Mouse (Mus musculus) lung, postnatal 25 days (tissue): ENCODE results near the gene Sbno1.
"Not testable (repeated sequence)": the region's sequence is repeated elsewhere in the genome, so short reads cannot be mapped to it uniquely, and the experiment has no call there.

Source experiments
- DNase-seq: peaks from one replicate; pipeline ENCODE4 v3.0.0; 2022; ENCODE audit warnings: low spot score

The Sbno1 gene

DNA sequence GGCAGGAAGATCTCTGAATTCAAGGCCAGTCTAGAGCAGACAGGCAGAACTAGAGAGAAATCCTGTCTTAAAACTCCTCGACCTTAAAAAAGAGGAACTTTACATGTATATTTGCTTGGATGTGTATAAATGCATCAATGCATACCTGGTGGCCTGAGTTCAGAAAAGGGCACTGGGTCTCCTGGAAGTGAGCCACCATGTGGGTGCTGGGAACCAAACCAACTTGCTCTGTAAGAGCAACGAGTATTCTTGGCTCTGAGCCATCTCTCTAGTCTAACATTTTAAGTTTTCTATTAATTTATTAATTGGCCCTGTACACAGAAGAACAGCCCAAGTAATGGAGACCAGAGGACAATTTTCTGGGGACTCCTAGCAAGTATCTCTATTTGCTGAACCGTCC, 59.1 kb downstream of the Sbno1 start:
- DNase-seq: no peak

DNA sequence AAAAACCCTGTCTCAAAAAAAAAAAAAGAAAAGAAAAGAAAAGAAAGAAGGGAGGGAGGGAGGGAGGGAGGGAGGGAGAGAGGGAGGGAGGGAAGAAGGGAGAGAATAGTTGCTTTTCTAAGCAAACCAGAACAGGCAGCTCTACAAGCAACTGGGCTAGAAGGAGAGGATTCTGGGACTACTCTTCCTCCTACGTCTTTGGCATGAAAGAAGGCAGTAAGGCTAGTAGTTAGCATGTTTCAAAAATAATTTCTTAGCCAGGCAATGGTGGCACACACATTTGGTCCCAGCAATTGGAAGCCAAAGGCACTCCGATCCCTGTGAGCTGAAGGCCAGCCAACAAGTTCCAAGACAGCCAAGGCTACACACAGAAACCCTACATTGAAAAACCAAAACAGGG, 60.0 kb downstream of the Sbno1 start:
- DNase-seq: no peak

GRCm38 (mm10) chr5:124364173-124364918, 61.5 kb downstream of the Sbno1 start:
- DNase-seq: no peak

- DNase-seq: not testable (repeated sequence)
Observed at GRCm38 (mm10) chr5:124362982-124363381, 62.8 kb downstream of the Sbno1 start, which contains the start of gene Cdk2ap1. Gene Cdk2ap1 (minus strand): TSS chr5:124363082.

GRCm38 (mm10) chr5:124359641-124360040, 66.2 kb downstream of the Sbno1 start:
- DNase-seq: no peak

DNA sequence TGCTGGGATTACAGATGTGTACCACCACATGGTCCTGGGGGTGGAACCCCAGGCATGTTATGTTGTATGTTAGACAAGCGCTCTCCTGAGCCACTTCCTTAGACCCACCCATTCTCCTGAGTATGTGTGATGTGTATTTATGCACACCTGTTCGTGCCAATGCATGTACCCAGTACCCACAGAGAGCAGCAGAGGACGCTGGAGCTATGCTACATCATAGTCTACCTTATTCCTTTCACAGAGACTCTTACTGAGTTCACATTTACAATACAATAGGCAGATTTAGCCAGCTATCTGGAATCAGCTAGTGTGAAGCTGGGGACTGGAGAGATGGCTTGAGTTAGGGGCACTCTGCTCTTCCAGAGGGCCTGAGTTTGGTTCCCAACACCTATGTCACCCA, 69.1 kb downstream of the Sbno1 start:
- DNase-seq: no peak

- no peak for DNase-seq
Observed at GRCm38 (mm10) chr5:124355425-124355959, 70.3 kb downstream of the Sbno1 start.

- peak; percentile 26 for DNase-seq
Observed at GRCm38 (mm10) chr5:124354574-124355424, 71.0 kb downstream of the Sbno1 start.

DNA sequence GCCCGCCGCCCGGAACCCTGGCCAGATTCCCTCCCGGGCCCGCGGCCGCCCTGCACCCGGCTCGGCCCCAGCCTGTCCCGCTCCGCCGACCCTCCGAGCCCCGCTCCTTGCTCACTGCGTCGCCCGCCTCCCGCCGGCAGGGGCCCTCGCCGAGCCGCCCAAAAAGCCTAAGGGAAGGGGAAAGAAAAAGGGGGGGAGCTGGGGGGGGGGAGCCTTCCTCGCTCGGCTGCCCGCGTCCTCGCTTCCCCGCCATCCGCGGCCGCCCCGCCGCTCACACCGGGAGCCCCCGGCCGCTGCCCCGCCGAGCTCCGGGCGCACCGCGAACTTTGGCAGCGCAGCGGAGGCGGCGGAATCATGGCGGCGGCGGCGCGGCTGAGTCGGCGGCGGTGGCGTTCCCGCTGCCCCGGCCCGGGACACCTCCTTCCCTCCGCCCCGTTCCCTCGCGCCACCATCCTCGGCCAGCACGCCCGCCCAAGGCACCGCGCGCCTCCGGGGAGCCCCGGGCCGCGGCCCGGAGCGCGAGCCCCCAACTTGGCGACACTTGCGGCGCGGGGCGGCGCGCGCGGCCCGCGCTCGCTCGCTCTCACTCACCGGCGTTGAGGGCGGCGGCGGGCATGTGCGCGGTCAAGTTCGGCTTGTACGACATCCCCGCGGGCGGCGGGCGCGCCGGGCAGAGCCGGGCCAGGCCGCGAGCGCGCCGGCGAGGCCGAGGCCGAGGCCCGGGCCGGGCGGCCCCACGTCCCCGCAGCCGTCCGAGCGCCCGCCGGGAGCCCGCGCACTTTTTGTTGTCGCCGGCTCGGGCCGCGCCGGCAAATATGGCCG, 71.9 kb downstream of the Sbno1 start:
- peak; percentile 60 for DNase-seq

GRCm38 (mm10) chr5:124353011-124353725, 72.6 kb downstream of the Sbno1 start:
- no peak for DNase-seq

DNA sequence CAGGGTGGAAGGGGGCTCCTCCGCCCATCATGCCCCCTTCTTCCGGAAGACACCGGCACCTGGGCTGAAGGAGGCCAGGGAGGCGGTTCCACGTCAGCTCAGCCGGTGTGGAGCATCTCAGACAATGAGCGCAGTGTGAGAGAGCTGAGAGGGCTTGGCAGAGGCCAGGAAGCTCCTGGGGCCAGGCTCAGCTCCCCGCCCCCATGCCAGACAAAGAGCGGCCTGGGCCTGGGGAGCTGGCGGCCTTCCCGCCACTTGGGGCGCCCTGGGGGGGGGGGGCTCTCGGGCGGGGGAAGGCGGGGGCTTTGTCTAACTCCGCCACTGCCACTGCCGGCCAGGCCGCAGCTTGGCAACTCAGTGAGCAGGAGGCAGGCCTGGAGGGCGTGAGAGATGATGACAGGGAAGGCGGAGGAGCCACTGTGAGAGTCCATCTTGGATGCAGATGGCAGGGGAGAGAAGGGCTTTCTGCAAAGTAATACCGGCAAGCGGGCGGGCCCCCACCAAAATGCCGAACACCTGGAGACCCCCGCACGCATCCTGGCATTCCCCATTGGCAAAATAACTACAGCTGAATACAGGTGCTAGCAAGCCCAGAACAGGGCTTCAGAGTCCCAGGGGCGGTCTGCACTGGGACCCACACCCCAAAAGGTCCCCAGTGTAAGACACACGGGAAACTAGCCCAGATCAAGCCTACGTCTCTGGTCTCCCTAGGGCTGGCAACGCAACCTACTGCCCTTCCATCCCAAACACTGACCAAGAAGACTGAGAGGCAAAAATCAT, 73.5 kb downstream of the Sbno1 start:
- DNase-seq: peak; percentile 80

- DNase-seq: no peak
Observed at GRCm38 (mm10) chr5:124351604-124352003, 74.2 kb downstream of the Sbno1 start.

- peak; percentile 69 for DNase-seq
Observed at GRCm38 (mm10) chr5:124351111-124351560, 74.7 kb downstream of the Sbno1 start.

DNA sequence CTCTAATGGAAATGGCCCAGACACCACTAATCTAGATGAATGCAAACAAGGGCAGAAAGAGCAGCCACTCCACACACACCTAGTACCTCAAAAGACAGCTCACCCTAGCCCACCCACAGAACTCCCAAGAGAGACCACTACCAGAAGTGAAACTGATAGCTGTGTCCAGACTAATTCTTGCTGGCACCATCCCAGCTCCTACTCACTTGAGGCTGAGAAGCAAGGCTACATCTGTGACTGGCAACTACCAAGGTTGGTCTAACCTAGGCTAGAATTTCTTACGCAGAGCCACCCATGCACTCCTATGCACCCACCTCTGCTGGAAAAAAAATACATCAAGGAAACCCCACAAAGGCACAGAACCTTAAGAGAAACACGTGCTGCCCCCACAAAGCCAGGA, 75.5 kb downstream of the Sbno1 start:
- no peak for DNase-seq

- DNase-seq: no peak
Observed at GRCm38 (mm10) chr5:124349196-124349595, 76.6 kb downstream of the Sbno1 start.

GRCm38 (mm10) chr5:124342897-124343296, 82.9 kb downstream of the Sbno1 start:
- no peak for DNase-seq

DNA sequence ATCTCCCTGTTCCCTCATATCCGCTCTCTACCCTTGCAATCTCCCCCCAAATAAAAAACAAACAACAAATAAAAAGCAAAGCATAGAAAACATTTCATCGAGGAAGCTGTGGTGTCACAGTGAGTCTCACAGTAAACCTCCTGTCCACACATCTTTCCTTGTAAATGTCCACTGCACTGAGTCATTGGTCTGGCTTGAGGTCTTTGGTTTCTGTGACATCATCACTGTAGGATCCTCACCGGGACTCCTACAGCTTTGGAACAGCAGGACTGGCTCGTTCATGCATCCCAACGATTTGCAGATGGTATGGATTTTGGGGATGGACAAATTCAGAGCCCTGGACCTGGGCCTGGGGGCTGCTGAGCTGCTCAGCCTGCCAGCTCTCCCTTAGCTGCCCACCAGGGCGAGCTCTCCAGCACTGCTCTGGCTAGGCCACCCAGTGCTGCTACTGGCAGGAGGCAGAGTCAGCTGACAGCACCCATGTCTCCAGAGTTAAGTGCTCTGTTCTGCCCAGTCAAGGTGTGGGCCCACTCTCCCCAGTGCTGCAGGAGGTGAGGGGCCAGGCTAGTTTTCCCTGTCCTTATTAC, 84.0 kb downstream of the Sbno1 start:
- not testable (repeated sequence) for DNase-seq

- no peak for DNase-seq
Observed at GRCm38 (mm10) chr5:124338791-124339190, 87.0 kb downstream of the Sbno1 start.

- DNase-seq: peak; percentile 56
Observed at GRCm38 (mm10) chr5:124337909-124338308, 87.9 kb downstream of the Sbno1 start.

DNA sequence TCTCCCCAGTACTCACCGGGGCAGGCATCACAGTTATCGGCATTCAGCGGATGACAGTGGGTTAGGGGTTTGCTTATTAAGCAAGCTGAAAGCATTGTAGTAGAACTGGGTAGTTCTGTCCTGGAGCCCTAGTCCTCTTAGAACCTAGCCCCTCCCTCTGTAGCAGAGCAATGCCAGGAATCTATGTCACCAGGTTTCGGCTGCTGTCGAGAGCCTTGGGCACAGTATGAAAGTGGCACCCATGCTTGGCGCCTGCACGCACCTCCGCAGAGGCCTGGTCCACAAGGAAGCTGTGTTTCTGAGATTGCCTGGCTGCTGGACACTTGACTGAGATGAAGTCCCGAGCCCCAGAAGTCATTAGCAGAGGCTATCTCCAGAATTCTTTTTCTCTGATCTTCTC, 88.7 kb downstream of the Sbno1 start:
- DNase-seq: no peak
